Mouse (Mus musculus) lung, adult 2 months (tissue): ENCODE data around the gene Erich4.

ENCODE experiments used
- CTCF ChIP-seq: fragments of 200-500 bp; IDR thresholded peaks from 2 replicates; pipeline ENCODE4 v1.5.1; 2011; ENCODE audit warnings: mild to moderate bottlenecking, low read length, control low read depth; ENCODE audit not compliant: insufficient read depth
- POLR2A ChIP-seq: fragments of 200-500 bp; IDR thresholded peaks from 2 replicates; pipeline ENCODE4 v1.6.1; 2011; ENCODE audit warnings: low read depth, mild to moderate bottlenecking, control low read depth, low read length, borderline replicate concordance; ENCODE audit errors: extremely low read depth

DNA sequence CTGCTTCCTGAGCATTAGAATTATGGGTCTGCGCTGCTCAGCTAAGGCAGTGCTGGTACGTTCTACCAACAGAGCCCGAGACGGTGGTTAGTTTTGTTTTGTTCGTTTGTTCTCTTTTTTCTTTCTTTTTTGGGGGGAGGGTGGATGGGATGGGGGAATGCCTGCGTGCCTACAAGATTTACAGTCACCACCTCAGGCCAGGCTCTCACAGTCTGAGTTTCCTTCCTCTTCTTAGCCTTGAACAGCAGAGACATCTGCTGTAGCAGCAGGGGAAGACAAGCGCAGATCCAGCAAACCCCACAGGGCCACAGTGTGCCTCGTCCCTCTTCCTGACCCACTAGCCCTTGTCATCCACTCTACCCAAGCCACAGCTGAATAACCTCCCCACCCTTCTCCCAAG, 35.6 kb upstream of the Erich4 start:
- TF ChIP-seq CTCF (peak; percentile 37), POLR2A (no peak)
